Mouse (Mus musculus): Measurements from ENCODE around the gene Cnrip1. TPM values are rescaled to one million over a fixed set of nuclear protein-coding genes. Genes with fewer than 3 reads are reported as not detected.
"Not testable (repeated sequence)": the region's sequence is repeated elsewhere in the genome, so short reads cannot be mapped to it uniquely, and the experiment has no call there.

Cnrip1 gene
- polyA plus RNA-seq, 1 experiment from 2014 or later, result 114 TPM

DNA sequence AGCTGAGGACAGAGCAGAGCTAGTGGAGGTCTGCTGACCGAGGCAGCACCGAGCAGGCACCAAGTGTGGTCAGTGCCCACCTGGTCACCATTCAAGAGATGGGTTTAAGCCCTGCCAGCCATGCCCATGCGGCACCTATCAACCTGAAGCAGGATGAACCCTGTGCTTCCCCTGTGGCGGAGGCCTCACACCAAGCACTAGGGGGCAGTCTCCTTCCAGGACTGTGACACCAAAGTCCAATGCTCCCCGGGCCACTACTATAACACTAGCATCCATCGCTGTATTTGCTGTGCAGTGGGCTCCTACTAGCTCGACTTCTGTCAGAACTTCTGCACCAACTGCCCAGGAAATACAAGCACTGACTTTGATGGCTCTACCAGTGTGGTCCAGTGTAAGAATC lies 32.1 kb upstream of the Cnrip1 start:
- no peak for DNase-seq (ENCODE audit: low spot score)
- no peak overlapping the region for H3K4me3 ChIP-seq (ENCODE audit: low read depth, low read length)
- H3K27ac ChIP-seq (ENCODE audit: low read depth, low read length), result no peak overlapping the region
- 92% methylated on average over 7 of the region's 7 CpGs for WGBS
- H3K4me1 ChIP-seq (ENCODE audit: control insufficient read depth, insufficient read depth, low read length), result no peaks in the 10 kb centered on the region
- H3K4me2 ChIP-seq (ENCODE audit: low read length), result no peak overlapping the region
- ATAC-seq, result no peak
- H3K36me3 ChIP-seq (ENCODE audit: control insufficient read depth, insufficient read depth, low read length), result no peaks in the 10 kb centered on the region
- no peaks in the 10 kb centered on the region for H3K27me3 ChIP-seq (replicated peaks; ENCODE audit: control insufficient read depth, insufficient read depth, low read length)
- H3K9ac ChIP-seq (ENCODE audit: low read length), result no peak overlapping the region
- peaks cover 6% of the 10 kb centered on the region; the same call in 1 of the 2 replicates for H3K9me3 ChIP-seq (replicated peaks; ENCODE audit: control insufficient read depth, low read length)

DNA sequence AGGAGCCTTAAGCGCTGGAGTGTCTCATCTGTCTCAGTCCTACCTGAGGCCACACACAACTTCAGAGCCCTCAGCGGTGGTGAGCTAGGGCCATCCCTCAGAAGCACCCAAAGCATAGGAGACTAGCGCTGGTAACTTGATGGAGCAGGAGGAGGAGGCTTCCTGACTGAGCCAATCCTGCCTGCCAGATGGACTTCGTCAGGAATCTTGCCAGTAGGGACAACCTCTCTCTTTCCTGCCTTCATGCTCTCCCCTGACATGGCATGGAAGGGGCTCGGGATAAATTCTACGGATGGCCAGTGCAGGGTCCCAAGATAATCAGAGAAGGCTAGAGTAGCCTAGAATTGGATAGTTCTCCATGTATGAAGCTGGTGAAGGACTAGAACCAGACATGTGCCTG lies 28.2 kb upstream of the Cnrip1 start:
- Histone ChIP-seq H3K9ac (ENCODE audit: low read length) (no peak overlapping the region), H3K4me2 (ENCODE audit: low read length) (no peak overlapping the region), H3K4me1 (ENCODE audit: control insufficient read depth, insufficient read depth, low read length) (no peaks in the 10 kb centered on the region), H3K36me3 (ENCODE audit: control insufficient read depth, insufficient read depth, low read length) (no peaks in the 10 kb centered on the region), H3K27ac (ENCODE audit: low read depth, low read length) (no peak overlapping the region), H3K4me3 (ENCODE audit: low read depth, low read length) (no peak overlapping the region), H3K9me3 (replicated peaks; ENCODE audit: control insufficient read depth, low read length) (peaks cover 3% of the 10 kb centered on the region; the same call in 1 of the 2 replicates), H3K27me3 (replicated peaks; ENCODE audit: control insufficient read depth, insufficient read depth, low read length) (no peaks in the 10 kb centered on the region)
- DNase-seq (ENCODE audit: low spot score) (no peak), ATAC-seq (no peak)
- WGBS, result 90% methylated on average over 6 of the region's 6 CpGs

GRCm38 (mm10) chr11:17023984-17024383 lies 27.4 kb upstream of the Cnrip1 start:
- Histone ChIP-seq H3K36me3 (ENCODE audit: control insufficient read depth, insufficient read depth, low read length) (no peaks in the 10 kb centered on the region), H3K4me2 (ENCODE audit: low read length) (no peak overlapping the region), H3K27ac (ENCODE audit: low read depth, low read length) (no peak overlapping the region), H3K9me3 (replicated peaks; ENCODE audit: control insufficient read depth, low read length) (no peaks in the 10 kb centered on the region), H3K4me1 (ENCODE audit: control insufficient read depth, insufficient read depth, low read length) (no peaks in the 10 kb centered on the region), H3K4me3 (ENCODE audit: low read depth, low read length) (no peak overlapping the region), H3K9ac (ENCODE audit: low read length) (no peak overlapping the region), H3K27me3 (replicated peaks; ENCODE audit: control insufficient read depth, insufficient read depth, low read length) (no peaks in the 10 kb centered on the region)
- ATAC-seq (no peak), DNase-seq (ENCODE audit: low spot score) (no peak)
- WGBS, result 77% methylated on average over 3 of the region's 3 CpGs

DNA sequence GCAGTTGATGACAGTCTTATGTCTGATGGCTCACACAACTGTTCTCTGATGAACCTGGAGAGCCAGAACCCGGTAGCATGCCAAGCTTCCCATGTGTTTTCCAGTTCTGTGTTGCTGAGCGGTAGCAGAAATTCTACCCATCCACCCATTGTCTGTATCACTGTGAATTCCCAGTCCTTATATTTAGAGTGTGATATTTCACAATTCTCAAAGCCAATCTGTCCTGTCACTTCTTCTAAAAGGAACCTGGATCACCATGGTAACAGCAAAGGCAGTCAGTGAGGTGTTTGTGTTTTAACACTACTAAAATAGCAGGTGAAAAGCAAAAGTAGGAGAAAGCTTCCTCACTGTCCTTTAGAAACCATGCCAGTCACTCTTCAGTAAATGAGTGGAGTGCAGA lies 5.6 kb upstream of the Cnrip1 start:
- DNase-seq (ENCODE audit: low spot score), result no peak
- Histone ChIP-seq H3K4me1 (ENCODE audit: control insufficient read depth, insufficient read depth, low read length) (no peaks in the 10 kb centered on the region), H3K36me3 (ENCODE audit: control insufficient read depth, insufficient read depth, low read length) (no peaks in the 10 kb centered on the region), H3K4me2 (ENCODE audit: low read length) (no peak overlapping the region), H3K4me3 (ENCODE audit: low read depth, low read length) (no peak overlapping the region), H3K9ac (ENCODE audit: low read length) (no peak overlapping the region), H3K9me3 (replicated peaks; ENCODE audit: control insufficient read depth, low read length) (no peaks in the 10 kb centered on the region), H3K27me3 (replicated peaks; ENCODE audit: control insufficient read depth, insufficient read depth, low read length) (no peaks in the 10 kb centered on the region), H3K27ac (ENCODE audit: low read depth, low read length) (no peak overlapping the region)
- WGBS, result 87% methylated on average over 2 of the region's 2 CpGs
- ATAC-seq, result no peak

DNA sequence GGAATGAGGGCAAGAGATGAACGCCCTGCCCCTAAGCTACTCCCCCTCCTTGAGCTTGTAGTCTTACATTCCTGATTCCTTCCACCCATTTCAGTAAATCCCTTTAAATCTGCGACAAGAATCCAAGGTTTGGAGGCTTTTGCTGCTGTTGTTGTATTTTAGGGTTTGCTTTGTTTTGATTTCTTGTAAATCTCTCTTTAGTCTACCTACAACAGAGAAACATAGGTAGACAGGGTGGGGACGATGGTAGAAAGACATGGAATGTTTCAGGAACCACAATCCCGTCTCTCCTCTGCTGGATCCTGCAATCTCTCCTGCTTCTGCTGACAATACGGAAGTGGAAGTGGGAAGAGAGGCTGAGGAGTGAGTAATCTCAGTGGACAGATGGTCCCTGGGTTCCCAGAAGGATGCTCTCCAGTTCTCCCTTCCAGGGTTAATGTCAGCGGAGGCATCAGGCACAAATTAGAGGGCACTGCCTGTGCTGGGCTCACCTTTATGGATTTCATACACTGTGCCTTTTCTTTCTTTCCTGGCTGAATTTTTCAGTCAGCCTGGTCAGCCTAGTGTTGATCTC lies 1.2 kb downstream of the Cnrip1 start:
- peak overlapping the region; percentile 67 for H3K4me3 ChIP-seq (ENCODE audit: low read depth, low read length)
- 0 out of 2 replicates have a peak, but pooled peaks cover 4% of the 10 kb centered on the region for H3K36me3 ChIP-seq (ENCODE audit: control insufficient read depth, insufficient read depth, low read length)
- DNase-seq (ENCODE audit: low spot score), result peak; percentile 33
- peaks cover 4% of the 10 kb centered on the region; the same call in 1 of the 2 replicates for H3K4me1 ChIP-seq (ENCODE audit: control insufficient read depth, insufficient read depth, low read length)
- WGBS, result 20% methylated on average over 6 of the region's 6 CpGs
- peak overlapping the region; percentile 69 for H3K4me2 ChIP-seq (ENCODE audit: low read length)
- ATAC-seq, result peak; percentile 17; the same call in 1 of the 2 replicates
- H3K27ac ChIP-seq (ENCODE audit: low read depth, low read length), result peak overlapping the region; percentile 76
- peak overlapping the region; percentile 80 for H3K9ac ChIP-seq (ENCODE audit: low read length)
- no peaks in the 10 kb centered on the region for H3K27me3 ChIP-seq (replicated peaks; ENCODE audit: control insufficient read depth, insufficient read depth, low read length)
- H3K9me3 ChIP-seq (replicated peaks; ENCODE audit: control insufficient read depth, low read length), result no peaks in the 10 kb centered on the region

GRCm38 (mm10) chr11:17069360-17069759 lies 18.0 kb downstream of the Cnrip1 start:
- 93% methylated on average over 2 of the region's 2 CpGs for WGBS
- H3K36me3 ChIP-seq (ENCODE audit: control insufficient read depth, insufficient read depth, low read length); H3K27me3 ChIP-seq (replicated peaks; ENCODE audit: control insufficient read depth, insufficient read depth, low read length); H3K4me2 ChIP-seq (ENCODE audit: low read length); H3K9me3 ChIP-seq (replicated peaks; ENCODE audit: control insufficient read depth, low read length); DNase-seq (ENCODE audit: low spot score); H3K27ac ChIP-seq (ENCODE audit: low read depth, low read length); H3K9ac ChIP-seq (ENCODE audit: low read length); H3K4me3 ChIP-seq (ENCODE audit: low read depth, low read length); ATAC-seq; H3K4me1 ChIP-seq (ENCODE audit: control insufficient read depth, insufficient read depth, low read length): not testable (repeated sequence)

- Histone ChIP-seq H3K4me1 (ENCODE audit: control insufficient read depth, insufficient read depth, low read length) (no peaks in the 10 kb centered on the region), H3K4me2 (ENCODE audit: low read length) (no peak overlapping the region), H3K4me3 (ENCODE audit: low read depth, low read length) (no peak overlapping the region), H3K27ac (ENCODE audit: low read depth, low read length) (no peak overlapping the region), H3K9ac (ENCODE audit: low read length) (no peak overlapping the region), H3K36me3 (ENCODE audit: control insufficient read depth, insufficient read depth, low read length) (peaks cover 10% of the 10 kb centered on the region), H3K9me3 (replicated peaks; ENCODE audit: control insufficient read depth, low read length) (no peaks in the 10 kb centered on the region), H3K27me3 (replicated peaks; ENCODE audit: control insufficient read depth, insufficient read depth, low read length) (no peaks in the 10 kb centered on the region)
- ATAC-seq, result no peak
- DNase-seq (ENCODE audit: low spot score), result no peak
- 91% methylated on average over 2 of the region's 2 CpGs for WGBS
These were observed 24.3 kb downstream of the Cnrip1 start for GRCm38 (mm10) chr11:17075656-17076055.

DNA sequence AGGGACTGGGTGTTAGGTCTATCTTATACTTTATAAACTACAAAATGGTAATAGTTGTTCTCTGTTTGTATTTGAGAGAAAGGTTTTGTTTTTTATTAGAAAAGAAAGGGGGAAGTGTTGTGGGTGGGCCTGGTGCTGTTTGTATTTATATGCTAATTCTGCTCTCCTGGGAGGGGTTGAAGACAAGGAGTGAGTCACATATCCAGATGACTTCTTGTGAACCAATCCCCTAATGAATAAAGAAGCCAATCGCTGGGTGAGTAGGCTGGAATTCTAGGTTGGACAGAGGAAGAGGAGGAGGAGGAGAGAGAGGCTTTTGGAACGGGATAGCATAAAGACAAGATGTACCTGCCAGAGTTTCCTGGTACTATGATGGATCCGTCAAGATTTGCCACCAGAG lies 30.7 kb downstream of the Cnrip1 start:
- H3K4me1 ChIP-seq (ENCODE audit: control insufficient read depth, insufficient read depth, low read length), result no peaks in the 10 kb centered on the region
- 48% methylated on average over 3 of the region's 3 CpGs for WGBS

GRCm38 (mm10) chr11:17082953-17083352 lies 31.6 kb downstream of the Cnrip1 start:
- ATAC-seq (peak; percentile 78), DNase-seq (ENCODE audit: low spot score) (peak; percentile 67)
- no peaks in the 10 kb centered on the region for H3K27me3 ChIP-seq (replicated peaks; ENCODE audit: control insufficient read depth, insufficient read depth, low read length)
- H3K9ac ChIP-seq (ENCODE audit: low read length), result no peak overlapping the region
- H3K36me3 ChIP-seq (ENCODE audit: control insufficient read depth, insufficient read depth, low read length), result peaks cover 10% of the 10 kb centered on the region
- H3K4me1 ChIP-seq (ENCODE audit: control insufficient read depth, insufficient read depth, low read length), result no peaks in the 10 kb centered on the region
- H3K4me3 ChIP-seq (ENCODE audit: low read depth, low read length), result no peak overlapping the region
- 51% methylated on average over 2 of the region's 2 CpGs for WGBS
- no peak overlapping the region for H3K4me2 ChIP-seq (ENCODE audit: low read length)
- H3K27ac ChIP-seq (ENCODE audit: low read depth, low read length), result no peak overlapping the region
- no peaks in the 10 kb centered on the region for H3K9me3 ChIP-seq (replicated peaks; ENCODE audit: control insufficient read depth, low read length)

More for the DNA sequence above, 30.7 kb downstream of the Cnrip1 start:
- Histone ChIP-seq H3K4me2 (ENCODE audit: low read length) (no peak overlapping the region), H3K9me3 (replicated peaks; ENCODE audit: control insufficient read depth, low read length) (no peaks in the 10 kb centered on the region), H3K36me3 (ENCODE audit: control insufficient read depth, insufficient read depth, low read length) (peaks cover 10% of the 10 kb centered on the region), H3K4me3 (ENCODE audit: low read depth, low read length) (no peak overlapping the region), H3K9ac (ENCODE audit: low read length) (no peak overlapping the region), H3K27ac (ENCODE audit: low read depth, low read length) (no peak overlapping the region), H3K27me3 (replicated peaks; ENCODE audit: control insufficient read depth, insufficient read depth, low read length) (no peaks in the 10 kb centered on the region)
- ATAC-seq, result no peak
- DNase-seq (ENCODE audit: low spot score), result no peak
